10 mouse cellular contexts compared by ENCODE assay signal in genomic region chr5:113929950-113930647, GRCm38 (mm10). TPM values are rescaled to one million over a fixed set of nuclear protein-coding genes. Genes with fewer than 3 reads are reported as not detected.
DNase-seq lines count a peak whose midpoint lies in the region; ATAC-seq lines count a peak whose summit lies in the region.
"Had no signal": no experiment of that assay in that cellular context is flagged by ENCODE, and none has a peak within 500 bp of the region (broad histone marks: within the 10 kb centered on the region; RNA-seq: fewer than 3 reads in every experiment).

No protein-coding gene starts in this region.

- no peaks in the 10 kb centered on the region for H3K36me3 ChIP-seq in midbrain, embryonic 11.5 days (ENCODE audit: control insufficient read depth, insufficient read depth, low read length)
- H3K36me3 ChIP-seq in midbrain, embryonic 16.5 days (ENCODE audit: control insufficient read depth, insufficient read depth, low read length): no peaks in the 10 kb centered on the region
- peaks cover 5% of the 10 kb centered on the region; the same call in 1 of the 2 replicates for H3K36me3 ChIP-seq in heart, embryonic 10.5 days
- no peaks in the 10 kb centered on the region for H3K36me3 ChIP-seq in stomach, embryonic 14.5 days (ENCODE audit: control insufficient read depth, insufficient read depth, low read length)
- H3K36me3 ChIP-seq: embryonic facial prominence, embryonic 13.5 days had no signal

- no peak overlapping the region for H3K4me3 ChIP-seq in midbrain, embryonic 11.5 days (ENCODE audit: low read depth, low read length)
- no peak overlapping the region for H3K4me3 ChIP-seq in midbrain, embryonic 16.5 days (ENCODE audit: low read depth, low read length)
- no peak overlapping the region for H3K4me3 ChIP-seq in heart, embryonic 10.5 days
- H3K4me3 ChIP-seq in stomach, embryonic 14.5 days (ENCODE audit: low read depth, low read length): no peak overlapping the region
- H3K4me3 ChIP-seq: embryonic facial prominence, embryonic 13.5 days had no signal

- H3K4me1 ChIP-seq in midbrain, embryonic 11.5 days (ENCODE audit: control insufficient read depth, insufficient read depth, low read length): peaks cover 13% of the 10 kb centered on the region
- peaks cover 6% of the 10 kb centered on the region; the same call in 1 of the 2 replicates for H3K4me1 ChIP-seq in midbrain, embryonic 16.5 days (ENCODE audit: control insufficient read depth, insufficient read depth, low read length)
- peaks cover 43% of the 10 kb centered on the region for H3K4me1 ChIP-seq in heart, embryonic 10.5 days
- H3K4me1 ChIP-seq in stomach, embryonic 14.5 days (ENCODE audit: control insufficient read depth, insufficient read depth, low read length): peaks cover 6% of the 10 kb centered on the region; the same call in 1 of the 2 replicates

- WGBS in midbrain, embryonic 11.5 days: 56% methylated on average over 10 of the region's 10 CpGs
- 51% methylated on average over 10 of the region's 10 CpGs for WGBS in midbrain, embryonic 16.5 days
- WGBS in heart, embryonic 10.5 days: 49% methylated on average over 10 of the region's 10 CpGs
- 48% methylated on average over 10 of the region's 10 CpGs for WGBS in stomach, embryonic 14.5 days

- no peak for ATAC-seq in midbrain, embryonic 11.5 days (ENCODE audit: low FRiP score)
- ATAC-seq in midbrain, embryonic 16.5 days: no peak
- 0 out of 2 replicates have a peak, but pooled peaks have one; percentile 12 for ATAC-seq in stomach, embryonic 14.5 days (ENCODE audit: insufficient number of reproducible peaks, insufficient read depth, low FRiP score, low read depth)

- H3K9ac ChIP-seq in midbrain, embryonic 11.5 days (ENCODE audit: low read length): peak overlapping the region; percentile 7; the same call in 1 of the 2 replicates
- H3K9ac ChIP-seq in midbrain, embryonic 16.5 days (ENCODE audit: low read depth, low read length): no peak overlapping the region
- H3K9ac ChIP-seq in stomach, embryonic 14.5 days (replicated peaks; ENCODE audit: low read depth, low read length): no peak overlapping the region

- DNase-seq in midbrain, embryonic 11.5 days (ENCODE audit: low spot score, missing footprints): no peak
- no peak for DNase-seq in heart, embryonic 10.5 days (ENCODE audit: low spot score)
- peak; percentile 74 to 77 for DNase-seq in kidney, postnatal 25 days
- DNase-seq in spleen, adult 12 weeks (ENCODE audit: low spot score): no peak
- no peak for DNase-seq in ovary, adult 18-20 months (ENCODE audit: low spot score)
- no peak for DNase-seq in urinary bladder, postnatal 25 days (ENCODE audit: low spot score)
- DNase-seq: right cerebral cortex, postnatal 4 days had no signal

- no peaks in the 10 kb centered on the region for H3K27me3 ChIP-seq in midbrain, embryonic 11.5 days (ENCODE audit: control insufficient read depth, insufficient read depth, low read length)
- H3K27me3 ChIP-seq in midbrain, embryonic 16.5 days (ENCODE audit: control insufficient read depth, insufficient read depth, low read depth, low read length): no peaks in the 10 kb centered on the region
- no peaks in the 10 kb centered on the region for H3K27me3 ChIP-seq in heart, embryonic 10.5 days (ENCODE audit: insufficient read depth, poor library complexity, severe bottlenecking)
- H3K27me3 ChIP-seq in stomach, embryonic 14.5 days (ENCODE audit: control insufficient read depth, insufficient read depth, low read length): no peaks in the 10 kb centered on the region
- H3K27me3 ChIP-seq: embryonic facial prominence, embryonic 13.5 days had no signal

- no peaks in the 10 kb centered on the region; the same call in 1 of the 2 replicates for H3K9me3 ChIP-seq in midbrain, embryonic 11.5 days (ENCODE audit: control insufficient read depth, low read length)
- H3K9me3 ChIP-seq in midbrain, embryonic 16.5 days (replicated peaks; ENCODE audit: control insufficient read depth, low read length, poor library complexity, severe bottlenecking): no peaks in the 10 kb centered on the region
- H3K9me3 ChIP-seq in heart, embryonic 10.5 days: peaks cover 11% of the 10 kb centered on the region; the same call in 1 of the 2 replicates
- H3K9me3 ChIP-seq in stomach, embryonic 14.5 days (ENCODE audit: control insufficient read depth, low read depth, low read length): no peaks in the 10 kb centered on the region; the same call in 1 of the 2 replicates

- no peak overlapping the region for H3K4me2 ChIP-seq in midbrain, embryonic 11.5 days
- no peak overlapping the region for H3K4me2 ChIP-seq in midbrain, embryonic 16.5 days (ENCODE audit: low read length)
- H3K4me2 ChIP-seq in stomach, embryonic 14.5 days (replicated peaks; ENCODE audit: low read depth, low read length): no peak overlapping the region

- H3K27ac ChIP-seq in midbrain, embryonic 11.5 days (ENCODE audit: low read depth, low read length): peak overlapping the region; percentile 14; the same call in 1 of the 2 replicates
- H3K27ac ChIP-seq in midbrain, embryonic 16.5 days (ENCODE audit: low read length): no peak overlapping the region
- H3K27ac ChIP-seq in heart, embryonic 10.5 days: peak overlapping the region; percentile 71
- H3K27ac ChIP-seq in stomach, embryonic 14.5 days (ENCODE audit: low read length): no peak overlapping the region

RNA-seq across cellular contexts. Expression of gene Coro1c, which starts 21.5 kb away (rescaled TPM):
- 201 and 205 TPM in 2 replicates for polyA plus RNA-seq in midbrain, embryonic 11.5 days (2014; fragmentation: Nextera tagmentation; extraction: Ambion mirVana)
- polyA plus RNA-seq in midbrain, embryonic 16.5 days (2015; fragmentation: Nextera tagmentation; extraction: Ambion mirVana): 201 and 209 TPM in 2 replicates
- polyA plus RNA-seq in heart, embryonic 10.5 days (2016; fragmentation: Nextera tagmentation; extraction: Ambion mirVana): 163 and 178 TPM in 2 replicates
- 131 and 145 TPM in 2 replicates for polyA plus RNA-seq in stomach, embryonic 14.5 days (2014; fragmentation: Nextera tagmentation; extraction: Ambion mirVana)

Comparison
In these comparisons a context has a peak if more than half of its experiments do, and no peak if none do; other contexts are left out.
1. H3K27ac ChIP-seq: peak in midbrain, embryonic 11.5 days (single experiment) and heart, embryonic 10.5 days (single experiment); none in midbrain, embryonic 16.5 days (single experiment) and stomach, embryonic 14.5 days (single experiment).
2. DNase-seq: peak in kidney, postnatal 25 days (2 of 2); none in midbrain, embryonic 11.5 days (single experiment), heart, embryonic 10.5 days (single experiment), spleen, adult 12 weeks (single experiment), ovary, adult 18-20 months (single experiment) and urinary bladder, postnatal 25 days (single experiment).